Comparison of ENCODE assay signal across 12 mouse cellular contexts in genomic region chr13:70096430-70097301, GRCm38 (mm10).
A peak's percentile ranks its signal among the peaks of the same experiment; 100 is the strongest.
DNase-seq lines count a peak whose midpoint lies in the region; ATAC-seq and TF ChIP-seq lines count a peak whose summit lies in the region.
"Had no signal": no experiment of that assay in that cellular context is flagged by ENCODE, and none has a peak within 500 bp of the region (broad histone marks: within the 10 kb centered on the region; RNA-seq: fewer than 3 reads in every experiment).

No protein-coding gene starts in this region.

- H3K4me3 ChIP-seq in forebrain, embryonic 11.5 days (ENCODE audit: low read depth, low read length): no peak overlapping the region
- H3K4me3 ChIP-seq in forebrain, embryonic 10.5 days: no peak overlapping the region
- H3K4me3 ChIP-seq in lung, embryonic 14.5 days (ENCODE audit: low read depth, low read length): no peak overlapping the region
- no peak overlapping the region for H3K4me3 ChIP-seq in hindbrain, embryonic 13.5 days
- no peak overlapping the region for H3K4me3 ChIP-seq in neural tube, embryonic 15.5 days (replicated peaks)

- no peak overlapping the region for H3K9ac ChIP-seq in forebrain, embryonic 11.5 days (ENCODE audit: low read length)
- no peak overlapping the region for H3K9ac ChIP-seq in lung, embryonic 14.5 days
- H3K9ac ChIP-seq in hindbrain, embryonic 13.5 days: no peak overlapping the region
- no peak overlapping the region for H3K9ac ChIP-seq in neural tube, embryonic 15.5 days (replicated peaks)

- H3K4me2 ChIP-seq in forebrain, embryonic 11.5 days (ENCODE audit: low read depth, low read length, severe bottlenecking): no peak overlapping the region
- H3K4me2 ChIP-seq in lung, embryonic 14.5 days: no peak overlapping the region
- H3K4me2 ChIP-seq in hindbrain, embryonic 13.5 days: no peak overlapping the region
- H3K4me2 ChIP-seq in neural tube, embryonic 15.5 days: no peak overlapping the region

- H3K36me3 ChIP-seq in forebrain, embryonic 11.5 days (ENCODE audit: control insufficient read depth, insufficient read depth, low read length): no peaks in the 10 kb centered on the region
- H3K36me3 ChIP-seq in forebrain, embryonic 10.5 days (replicated peaks): no peaks in the 10 kb centered on the region
- no peaks in the 10 kb centered on the region for H3K36me3 ChIP-seq in lung, embryonic 14.5 days (ENCODE audit: insufficient read depth)
- no peaks in the 10 kb centered on the region for H3K36me3 ChIP-seq in hindbrain, embryonic 13.5 days
- no peaks in the 10 kb centered on the region for H3K36me3 ChIP-seq in neural tube, embryonic 15.5 days

- no peak for DNase-seq in forebrain, embryonic 11.5 days (ENCODE audit: low spot score)
- no peak for DNase-seq in forebrain, embryonic 10.5 days (ENCODE audit: extremely low spot score, low spot score)
- DNase-seq in lung, embryonic 14.5 days: peak; percentile 58
- no peak for DNase-seq in lung, postnatal 14 days
- DNase-seq in kidney, adult 18-20 months: no peak
- DNase-seq: cerebellum, adult 9-10 months; heart, postnatal 36 days had no signal

- no peaks in the 10 kb centered on the region for H3K9me3 ChIP-seq in forebrain, embryonic 11.5 days (ENCODE audit: control insufficient read depth, low read length)
- H3K9me3 ChIP-seq in forebrain, embryonic 10.5 days: no peaks in the 10 kb centered on the region
- no peaks in the 10 kb centered on the region for H3K9me3 ChIP-seq in lung, embryonic 14.5 days (ENCODE audit: low read depth, low read length)
- no peaks in the 10 kb centered on the region for H3K9me3 ChIP-seq in hindbrain, embryonic 13.5 days
- no peaks in the 10 kb centered on the region for H3K9me3 ChIP-seq in neural tube, embryonic 15.5 days (replicated peaks)

- no peaks in the 10 kb centered on the region for H3K4me1 ChIP-seq in forebrain, embryonic 11.5 days (replicated peaks; ENCODE audit: control insufficient read depth, insufficient read depth, low read length)
- H3K4me1 ChIP-seq in forebrain, embryonic 10.5 days: peaks cover 14% of the 10 kb centered on the region
- no peaks in the 10 kb centered on the region for H3K4me1 ChIP-seq in lung, embryonic 14.5 days (ENCODE audit: insufficient read depth)
- peaks cover 13% of the 10 kb centered on the region for H3K4me1 ChIP-seq in hindbrain, embryonic 13.5 days (replicated peaks)
- peaks cover 13% of the 10 kb centered on the region for H3K4me1 ChIP-seq in neural tube, embryonic 15.5 days

- H3K27me3 ChIP-seq in forebrain, embryonic 11.5 days (ENCODE audit: control insufficient read depth, insufficient read depth, low read length): no peaks in the 10 kb centered on the region
- no peaks in the 10 kb centered on the region for H3K27me3 ChIP-seq in forebrain, embryonic 10.5 days (ENCODE audit: poor library complexity, severe bottlenecking)
- H3K27me3 ChIP-seq in lung, embryonic 14.5 days (ENCODE audit: insufficient read depth, low read length): no peaks in the 10 kb centered on the region
- no peaks in the 10 kb centered on the region for H3K27me3 ChIP-seq in hindbrain, embryonic 13.5 days
- no peaks in the 10 kb centered on the region for H3K27me3 ChIP-seq in neural tube, embryonic 15.5 days (replicated peaks)

- 55% methylated on average over 7 of the region's 7 CpGs for WGBS in forebrain, embryonic 11.5 days
- 66% methylated on average over 7 of the region's 7 CpGs for WGBS in forebrain, embryonic 10.5 days
- 60% methylated on average over 7 of the region's 7 CpGs for WGBS in lung, embryonic 14.5 days
- 42% methylated on average over 7 of the region's 7 CpGs for WGBS in hindbrain, embryonic 13.5 days
- 28% methylated on average over 7 of the region's 7 CpGs for WGBS in neural tube, embryonic 15.5 days

- peak; percentile 83 for ATAC-seq in forebrain, embryonic 11.5 days (replicated peaks; ENCODE audit: low FRiP score)
- no peak for ATAC-seq in lung, embryonic 14.5 days (ENCODE audit: insufficient read depth)
- ATAC-seq in hindbrain, embryonic 13.5 days (ENCODE audit: low FRiP score): peak; percentile 85
- peak; percentile 62 for ATAC-seq in neural tube, embryonic 15.5 days (ENCODE audit: low FRiP score)
- no peak for ATAC-seq in CD4-positive, CD25-positive, alpha-beta regulatory T cell, adult 4 months
- ATAC-seq: activated CD4-positive, CD25-positive, alpha-beta regulatory T cell, adult 4 months had no signal

- peak; percentile 50 for TF ChIP-seq CTCF in lung, embryonic 14.5 days (IDR thresholded peaks at IDR 0.05; ENCODE audit: low read depth)

- no peak overlapping the region for H3K27ac ChIP-seq in forebrain, embryonic 11.5 days (ENCODE audit: low read depth, low read length)
- H3K27ac ChIP-seq in forebrain, embryonic 10.5 days: no peak overlapping the region
- no peak overlapping the region for H3K27ac ChIP-seq in lung, embryonic 14.5 days (ENCODE audit: low read depth)
- peak overlapping the region; percentile 74 for H3K27ac ChIP-seq in hindbrain, embryonic 13.5 days
- no peak overlapping the region; the same call in 1 of the 2 replicates for H3K27ac ChIP-seq in neural tube, embryonic 15.5 days (replicated peaks)
- H3K27ac ChIP-seq: macrophage had no signal

Comparison
In these comparisons a context has a peak if more than half of its experiments do, and no peak if none do; other contexts are left out.
1. ATAC-seq: peak in forebrain, embryonic 11.5 days (single experiment), hindbrain, embryonic 13.5 days (single experiment) and neural tube, embryonic 15.5 days (single experiment); none in lung, embryonic 14.5 days (single experiment) and CD4-positive, CD25-positive, alpha-beta regulatory T cell, adult 4 months (single experiment).